Mouse (Mus musculus) spleen, adult 2 months (tissue): Measurements from ENCODE around the gene Tchhl1.
"Not testable (repeated sequence)": the region's sequence is repeated elsewhere in the genome, so short reads cannot be mapped to it uniquely, and the experiment has no call there.

ENCODE experiments used
- CTCF ChIP-seq: fragments of 200-500 bp; IDR thresholded peaks from 2 replicates; pipeline ENCODE4 v1.5.1; 2011; ENCODE audit warnings: mild to moderate bottlenecking, inconsistent platforms; ENCODE audit not compliant: insufficient read depth, insufficient read length, insufficient replicate concordance; ENCODE audit errors: extremely low read depth
- POLR2A ChIP-seq: fragments of 200-500 bp; IDR thresholded peaks from 2 replicates; pipeline ENCODE4 v1.6.1; 2011; ENCODE audit warnings: low read depth, low read length, inconsistent platforms

DNA sequence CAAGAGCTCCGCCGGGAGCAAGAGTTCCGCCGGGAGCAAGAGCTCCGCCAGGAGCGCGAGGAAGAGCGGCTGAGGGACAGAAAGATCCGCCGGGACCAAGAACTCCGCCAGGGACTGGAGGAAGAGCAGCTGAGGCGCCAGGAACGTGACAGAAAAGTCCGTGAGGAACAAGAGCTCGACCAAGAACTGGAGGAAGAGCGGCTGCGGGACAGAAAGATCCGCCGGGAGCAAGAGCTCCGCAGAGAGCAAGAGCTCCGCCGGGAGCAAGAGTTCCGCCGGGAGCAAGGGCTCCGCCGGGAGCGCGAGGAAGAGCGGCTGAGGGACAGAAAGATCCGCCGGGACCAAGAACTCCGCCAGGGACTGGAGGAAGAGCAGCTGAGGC is 21.8 kb upstream of the Tchhl1 start:
- not testable (repeated sequence) for TF ChIP-seq POLR2A, CTCF
